Mouse (Mus musculus) G1E (cell line): ENCODE data around the gene Trp53tg5. TPM values are rescaled to one million over a fixed set of nuclear protein-coding genes. Genes with fewer than 3 reads are reported as not detected.

Experiments used
- ATAC-seq: 2 replicates; pipeline ENCODE4 v1.8.0; 2016; ENCODE audit warnings: mild to moderate bottlenecking; ENCODE audit not compliant: insufficient number of reproducible peaks, poor library complexity, low FRiP score, severe bottlenecking; ENCODE audit errors: extremely low read depth
- DNase-seq: peaks from one replicate; pipeline ENCODE4 v3.0.0; 2012; ENCODE audit warnings: low spot score
- H3K27me3 ChIP-seq: 2 replicates; pipeline ENCODE4 v1.6.1; 2012; ENCODE audit warnings: mild to moderate bottlenecking, low read length, inconsistent platforms; ENCODE audit not compliant: insufficient read depth
- H3K36me3 ChIP-seq: replicated peaks from 2 replicates; pipeline ENCODE3; 2012; ENCODE audit warnings: mild to moderate bottlenecking, inconsistent platforms
- H3K4me1 ChIP-seq: 2 replicates; pipeline ENCODE4 v1.6.1; 2012; ENCODE audit warnings: low read depth, low read length, inconsistent platforms, mixed read lengths; ENCODE audit not compliant: insufficient read depth
- H3K4me3 ChIP-seq: 2 replicates; pipeline ENCODE4 v1.5.1; 2012; ENCODE audit warnings: low read depth, mild to moderate bottlenecking, inconsistent platforms, low read length, moderate library complexity, mixed read lengths
- H3K9me3 ChIP-seq: replicated peaks from 2 replicates; pipeline ENCODE4 v1.6.1; 2012; ENCODE audit warnings: inconsistent platforms
- CTCF ChIP-seq: IDR thresholded peaks from 2 replicates; pipeline ENCODE4 v1.5.1; 2012; ENCODE audit warnings: low read depth, low read length, inconsistent platforms, mixed read lengths
- GATA1 ChIP-seq: IDR thresholded peaks from 2 replicates; pipeline ENCODE4 v1.6.1; 2012; ENCODE audit warnings: borderline replicate concordance, low read length, inconsistent platforms, mixed read lengths
- GATA2 ChIP-seq: IDR thresholded peaks from 2 replicates; pipeline ENCODE4 v1.6.1; 2012; ENCODE audit warnings: low read depth, low read length, inconsistent platforms, borderline replicate concordance
- POLR2AphosphoS5 ChIP-seq: IDR thresholded peaks from 2 replicates; pipeline ENCODE4 v1.6.1; 2012; ENCODE audit warnings: low read depth, low read length, inconsistent platforms; ENCODE audit not compliant: insufficient replicate concordance
- TAL1 ChIP-seq: conservative IDR thresholded peaks from 2 replicates; pipeline ENCODE4 v1.6.1; 2012; ENCODE audit warnings: low read depth, low read length, inconsistent platforms, mixed read lengths
- polyA plus RNA-seq: library from polyadenylated mRNA; stranded (reverse); fragments of >175 nt; gene quantifications from 2 replicates; pipeline ENCODE4 v1.2.3, GENCODE M21; 2012
- total RNA-seq, 2 experiments: library from RNA; stranded (forward) in 1 of 2; stranded (reverse) in 1 of 2; fragments of 200-1000 nt in 1 of 2; fragments of >200 nt in 1 of 2; fragmentation: Nextera tagmentation in 1 of 2; gene quantifications; 2 replicates each; pipeline ENCODE4 v1.2.3; 2014 to 2017

The Trp53tg5 gene
- total and polyA plus RNA-seq, 3 experiments: not detected

DNA sequence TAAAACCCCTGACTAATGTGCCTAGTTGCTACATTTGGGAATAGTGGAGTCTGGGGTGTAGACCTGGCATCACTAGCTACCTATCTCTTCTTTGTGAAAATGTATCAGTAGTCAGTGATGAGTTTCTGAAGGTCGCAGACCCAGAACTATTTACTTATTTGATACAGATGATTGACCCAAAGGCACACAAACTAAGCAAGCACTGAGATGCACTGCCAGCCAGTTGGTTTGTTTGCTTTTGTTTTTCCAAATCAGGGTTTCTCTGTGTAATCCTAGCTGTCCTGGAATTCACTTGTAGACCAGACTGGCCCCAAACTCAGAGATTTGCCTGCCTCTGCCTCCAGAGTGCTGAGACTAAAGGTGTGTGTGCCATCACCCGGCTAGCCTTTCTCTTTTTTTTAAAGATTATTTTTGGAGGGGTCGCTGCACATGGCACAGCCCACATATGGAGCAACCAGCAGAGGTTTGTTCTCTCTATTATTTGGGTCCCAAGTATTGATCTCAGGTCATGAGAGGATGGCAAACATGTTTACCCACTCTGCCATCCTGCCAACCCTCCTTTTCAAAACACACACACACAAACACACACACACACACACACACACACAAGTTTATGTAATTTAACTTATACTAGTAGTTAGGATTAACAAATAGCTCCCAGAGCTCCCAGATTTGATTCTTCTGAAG, 28.0 kb downstream of the Trp53tg5 start:
- Histone ChIP-seq H3K36me3 (no peaks in the 10 kb centered on the region), H3K4me3 (no peak overlapping the region), H3K27me3 (peaks cover 12% of the 10 kb centered on the region), H3K4me1 (no peaks in the 10 kb centered on the region), H3K9me3 (no peaks in the 10 kb centered on the region)
- no peak for DNase-seq
- no peak for ATAC-seq
- TF ChIP-seq CTCF: no peak

DNA sequence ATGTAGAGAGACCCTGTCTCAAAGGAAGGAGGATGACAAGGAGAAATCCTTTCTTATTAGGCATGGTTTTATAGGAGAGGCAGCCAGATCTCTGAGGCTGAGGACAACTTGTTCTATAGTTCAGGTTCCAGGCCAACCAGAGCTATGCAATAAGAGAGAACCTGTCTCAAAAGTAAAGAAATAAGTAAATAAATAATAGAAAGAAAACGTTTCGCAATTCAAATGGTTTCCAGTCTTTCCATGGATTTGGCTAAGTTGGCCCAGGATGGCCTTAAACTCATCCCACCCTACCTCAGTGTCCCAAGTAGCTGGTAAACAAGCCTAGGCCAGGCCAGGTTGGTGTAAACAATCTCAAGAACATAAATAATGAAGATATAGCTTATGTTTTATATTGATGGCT, 28.8 kb downstream of the Trp53tg5 start:
- TF ChIP-seq GATA2 (no peak), CTCF (no peak), POLR2AphosphoS5 (no peak), GATA1 (no peak), TAL1 (no peak)
- Histone ChIP-seq H3K4me3 (no peak overlapping the region), H3K9me3 (no peaks in the 10 kb centered on the region), H3K36me3 (no peaks in the 10 kb centered on the region), H3K27me3 (peaks cover 12% of the 10 kb centered on the region), H3K4me1 (no peaks in the 10 kb centered on the region)
- ATAC-seq (no peak), DNase-seq (no peak)

DNA sequence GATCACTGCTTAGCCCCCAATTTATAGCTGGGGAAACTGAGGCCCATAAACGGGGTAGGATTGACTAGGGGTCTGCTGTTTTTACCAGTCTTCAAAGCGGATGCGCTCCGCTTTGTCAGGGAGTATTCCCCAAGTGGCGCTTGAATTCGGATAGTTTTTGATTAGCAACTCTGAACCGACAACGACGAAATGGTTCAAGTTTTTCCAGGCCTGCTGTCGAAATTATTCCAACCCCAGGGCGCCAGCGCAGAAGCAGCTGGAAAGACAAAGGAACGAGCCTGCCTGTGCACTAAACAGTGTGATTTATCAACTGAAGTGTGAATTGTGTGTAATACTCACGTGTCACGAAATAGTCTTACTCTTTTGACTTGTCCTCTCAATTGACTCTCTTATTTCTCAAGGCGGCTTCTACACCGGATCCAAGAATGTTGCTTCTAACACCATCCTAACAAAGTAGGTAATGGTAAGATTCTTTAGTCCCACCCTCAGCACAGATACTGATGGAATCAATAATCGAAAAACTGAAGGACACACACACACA, 30.0 kb downstream of the Trp53tg5 start, which contains the start of gene Sdc4:
TSS of gene Sdc4 (minus strand) at position 428 of the 541 bp plus-strand sequence.
- DNase-seq (no peak), ATAC-seq (no peak)
- Histone ChIP-seq H3K27me3 (peaks cover 12% of the 10 kb centered on the region; the same call in 1 of the 2 replicates), H3K36me3 (no peaks in the 10 kb centered on the region), H3K4me1 (no peaks in the 10 kb centered on the region), H3K4me3 (no peak within 1 kb of the TSS), H3K9me3 (no peaks in the 10 kb centered on the region)
- TF ChIP-seq CTCF (no peak), POLR2AphosphoS5 (no peak), TAL1 (no peak), GATA1 (no peak), GATA2 (no peak)

DNA sequence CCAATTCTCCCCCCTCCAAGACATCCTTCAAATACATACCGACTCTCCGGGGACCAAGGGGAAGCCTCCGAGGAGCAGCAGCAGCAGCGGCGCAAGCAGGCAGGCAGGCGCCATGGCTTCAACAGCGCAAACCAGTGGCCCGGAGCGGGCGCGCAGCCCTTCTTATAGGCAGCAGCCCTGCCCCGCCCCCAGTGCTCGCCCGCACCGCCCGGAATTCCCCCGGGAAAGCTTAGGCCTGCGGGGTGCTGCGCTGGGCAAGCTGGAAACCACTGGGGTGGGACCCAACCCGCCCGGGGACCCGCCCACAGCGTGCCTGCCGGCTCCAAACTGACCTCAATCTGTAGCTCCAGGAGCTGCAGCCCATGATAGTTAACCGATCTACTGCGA, 30.5 kb downstream of the Trp53tg5 start:
- H3K4me1 ChIP-seq: no peaks in the 10 kb centered on the region
- no peaks in the 10 kb centered on the region for H3K36me3 ChIP-seq
- no peak for ATAC-seq
- no peak for TF ChIP-seq CTCF
- no peak for TF ChIP-seq TAL1
- H3K27me3 ChIP-seq: peaks cover 12% of the 10 kb centered on the region; the same call in 1 of the 2 replicates
- H3K9me3 ChIP-seq: no peaks in the 10 kb centered on the region
- no peak for DNase-seq
- H3K4me3 ChIP-seq: no peak overlapping the region

DNA sequence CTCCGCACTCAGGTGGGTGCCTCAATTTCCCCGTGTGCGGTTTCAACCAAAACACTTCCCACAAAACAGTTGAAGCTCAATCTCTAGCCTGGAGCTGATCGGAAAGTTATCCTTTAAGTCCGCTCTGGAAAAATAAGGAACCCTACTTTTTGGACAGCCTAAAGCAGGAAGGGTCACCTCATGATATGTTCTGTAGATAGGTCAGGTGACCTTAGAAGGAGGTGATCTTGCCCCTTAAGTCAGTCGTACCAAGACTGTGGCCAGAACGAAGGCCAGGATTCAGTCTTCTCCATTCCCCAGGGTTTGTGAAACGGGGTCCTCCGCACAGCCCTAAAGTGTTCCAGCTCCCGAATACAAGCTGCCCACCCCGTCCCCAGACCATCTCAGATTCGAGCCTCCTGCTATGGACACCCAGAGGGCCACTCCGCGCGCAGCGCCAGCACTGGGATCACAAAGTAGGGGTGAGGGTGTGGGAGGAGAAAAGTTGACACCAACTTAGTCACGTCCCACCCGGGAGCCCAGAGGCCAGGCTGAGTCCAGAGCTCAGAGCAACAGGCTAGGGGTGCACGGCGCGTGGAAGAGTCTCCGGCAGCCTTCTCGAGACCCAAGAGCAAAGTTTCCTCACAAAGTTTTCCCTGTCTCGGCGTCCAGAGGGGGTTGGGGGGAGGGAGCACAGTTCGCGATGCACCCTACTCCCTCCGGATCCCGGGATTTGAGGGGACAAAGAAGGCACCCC, 31.0 kb downstream of the Trp53tg5 start:
- no peaks in the 10 kb centered on the region for H3K9me3 ChIP-seq

DNA sequence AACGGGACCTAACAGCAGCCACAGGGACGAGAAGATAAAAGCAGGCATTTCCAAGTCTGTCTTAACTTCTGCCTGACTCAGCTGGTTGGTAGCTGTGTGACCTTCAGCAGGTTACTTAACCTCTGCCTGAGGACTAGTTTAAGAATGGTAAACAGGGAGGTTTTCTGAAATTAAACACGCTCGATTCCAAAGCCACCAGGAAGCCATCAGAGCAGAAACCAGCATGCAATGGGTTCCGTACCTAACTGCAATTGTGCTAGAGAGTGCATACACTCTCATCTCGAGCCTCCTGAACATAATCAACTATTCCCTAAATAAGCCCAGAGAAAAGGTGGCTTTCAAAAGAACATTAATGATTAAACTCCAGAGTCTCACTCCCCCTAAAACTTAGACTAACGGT, 31.8 kb downstream of the Trp53tg5 start:
- ATAC-seq (no peak), DNase-seq (no peak)
- Histone ChIP-seq H3K4me1 (no peaks in the 10 kb centered on the region), H3K27me3 (peaks cover 14% of the 10 kb centered on the region; the same call in 1 of the 2 replicates), H3K36me3 (no peaks in the 10 kb centered on the region), H3K4me3 (no peak overlapping the region), H3K9me3 (no peaks in the 10 kb centered on the region)
- TF ChIP-seq GATA2 (no peak), GATA1 (no peak), TAL1 (no peak), POLR2AphosphoS5 (no peak), CTCF (no peak)

More for the DNA sequence above, 31.0 kb downstream of the Trp53tg5 start:
- H3K36me3 ChIP-seq: no peaks in the 10 kb centered on the region
- no peak for TF ChIP-seq GATA1
- TF ChIP-seq POLR2AphosphoS5: no peak
- TF ChIP-seq GATA2: no peak
- TF ChIP-seq CTCF: no peak
- TF ChIP-seq TAL1: no peak
- H3K4me1 ChIP-seq: no peaks in the 10 kb centered on the region
- no peak overlapping the region for H3K4me3 ChIP-seq
- DNase-seq: no peak
- peaks cover 12% of the 10 kb centered on the region; the same call in 1 of the 2 replicates for H3K27me3 ChIP-seq
- ATAC-seq: no peak
